Mouse (Mus musculus) MEL-GATA-1-ER (cell line): Measurements from ENCODE around the gene Drc1.

Source experiments
- DNase-seq: peaks from one replicate; pipeline ENCODE4 v3.0.0-alpha.2; 2012; ENCODE audit warnings: low read depth; ENCODE audit errors: extremely low read depth

Gene Drc1

DNA sequence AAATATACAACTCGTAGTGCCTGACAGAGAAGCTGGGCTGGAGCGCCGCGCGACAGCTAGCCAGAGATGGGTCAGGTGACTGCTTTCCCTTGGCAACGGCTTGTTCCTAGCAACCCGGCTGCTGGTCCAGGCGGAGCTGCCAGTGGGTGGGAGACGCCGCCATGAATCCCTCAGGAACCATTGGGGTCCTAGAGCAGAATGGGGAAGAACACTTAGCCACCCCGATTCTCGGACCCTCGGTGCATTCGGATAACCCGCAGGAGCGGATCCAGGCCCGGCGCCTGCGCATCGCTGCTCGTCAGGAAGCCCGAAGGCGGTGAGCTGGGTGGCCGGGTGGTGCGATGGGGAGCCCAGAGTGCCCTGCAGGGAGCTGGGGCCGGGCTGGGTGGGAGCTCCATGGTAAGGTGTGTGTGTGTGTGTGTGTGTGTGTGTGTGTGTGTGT is at the start of gene Drc1:
Drc1 (plus strand) TSS at position 98 of the 442 bp plus-strand sequence.
- no peak for DNase-seq

- no peak for DNase-seq
Observed at GRCm38 (mm10) chr5:30231891-30232270, 49.3 kb upstream of the Drc1 start.

DNA sequence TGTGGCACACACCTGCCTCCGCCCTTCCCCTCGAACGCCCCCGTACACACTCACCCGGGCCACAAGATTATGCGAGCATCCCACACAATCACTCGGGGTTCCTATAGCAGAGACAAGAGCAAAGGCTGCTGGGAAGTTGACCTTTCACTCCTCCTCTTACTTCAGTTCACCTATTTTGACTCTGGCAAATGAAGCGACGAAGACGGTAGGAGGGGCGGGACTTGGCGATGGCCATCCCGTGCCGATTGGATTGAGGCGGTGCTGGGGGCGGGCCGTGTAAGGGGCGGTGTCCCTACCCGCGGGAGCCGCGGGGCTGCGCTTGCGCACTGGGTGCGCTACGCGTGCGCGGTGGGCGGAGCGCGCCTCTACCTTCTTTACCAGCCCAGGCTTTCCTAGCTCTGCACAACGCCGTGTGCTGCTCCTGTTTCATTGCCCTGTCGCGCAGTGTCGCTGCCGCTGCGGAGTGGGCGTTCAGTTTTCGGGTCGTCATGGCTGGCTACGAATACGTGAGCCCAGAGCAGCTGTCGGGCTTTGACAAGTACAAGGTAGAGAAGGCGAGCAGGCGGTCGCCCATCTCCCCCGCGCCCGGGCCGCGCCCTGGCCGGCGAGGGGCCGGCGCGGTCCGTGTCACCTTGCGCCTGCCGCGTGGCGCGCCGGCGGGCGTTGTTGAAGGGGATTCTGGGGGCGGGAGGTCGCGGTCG is 48.8 kb upstream of the Drc1 start, which contains the start of gene Selenoi:
Selenoi (plus strand) TSS at position 311 of the 701 bp plus-strand sequence.
- peak; percentile 99 for DNase-seq

GRCm38 (mm10) chr5:30233042-30233441 is 48.1 kb upstream of the Drc1 start:
- DNase-seq = peak; percentile 64

DNA sequence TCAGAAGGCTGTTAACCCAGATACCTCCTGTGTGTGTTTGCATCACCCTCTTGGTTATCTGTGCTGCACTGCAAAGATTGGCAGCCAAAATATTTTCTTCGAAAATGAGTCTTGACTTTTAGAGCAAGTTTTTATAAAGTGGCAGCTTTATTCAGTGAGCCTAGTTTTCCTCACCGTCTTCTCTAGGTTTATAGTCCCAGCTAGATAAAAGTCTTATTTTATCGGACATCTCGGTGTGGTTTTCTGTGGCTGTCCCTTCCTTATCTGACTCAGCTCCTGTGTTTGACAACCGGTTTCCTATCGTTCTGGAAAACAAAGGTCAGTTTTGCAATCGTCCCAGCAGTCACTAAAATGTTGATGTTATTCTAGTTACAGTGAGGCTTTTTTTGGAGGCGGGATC is 47.2 kb upstream of the Drc1 start:
- no peak for DNase-seq

- DNase-seq = no peak
Observed at GRCm38 (mm10) chr5:30235641-30236126, 45.5 kb upstream of the Drc1 start.

- DNase-seq = no peak
Observed at GRCm38 (mm10) chr5:30238533-30238932, 42.7 kb upstream of the Drc1 start.

GRCm38 (mm10) chr5:30240552-30240951 is 40.6 kb upstream of the Drc1 start:
- DNase-seq = no peak

- DNase-seq = no peak
Observed at GRCm38 (mm10) chr5:30242410-30242809, 38.8 kb upstream of the Drc1 start.

GRCm38 (mm10) chr5:30243741-30244140 is 37.4 kb upstream of the Drc1 start:
- peak; percentile 68 for DNase-seq

- DNase-seq = no peak
Observed at GRCm38 (mm10) chr5:30245861-30246416, 35.2 kb upstream of the Drc1 start.

DNA sequence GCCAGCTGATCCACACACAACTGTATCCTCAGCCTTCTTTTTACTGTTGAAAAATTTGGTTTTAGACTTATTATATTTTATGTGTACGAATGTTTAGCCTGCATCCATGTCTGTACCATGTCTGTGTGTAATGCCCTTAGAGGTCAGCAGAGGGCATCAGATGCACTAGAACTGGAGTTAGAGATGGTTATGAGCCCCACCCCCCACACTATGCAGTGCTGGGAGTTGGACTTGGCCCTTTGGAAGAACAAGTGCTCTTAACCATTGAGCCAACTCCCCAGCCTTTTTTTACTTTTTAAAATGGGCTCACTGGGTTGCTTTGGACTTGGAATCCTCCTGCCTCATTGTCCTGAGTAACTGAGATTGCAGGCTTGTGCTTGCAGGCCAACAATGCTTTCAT is 33.5 kb upstream of the Drc1 start:
- no peak for DNase-seq

- no peak for DNase-seq
Observed at GRCm38 (mm10) chr5:30255567-30256354, 25.4 kb upstream of the Drc1 start.

DNA sequence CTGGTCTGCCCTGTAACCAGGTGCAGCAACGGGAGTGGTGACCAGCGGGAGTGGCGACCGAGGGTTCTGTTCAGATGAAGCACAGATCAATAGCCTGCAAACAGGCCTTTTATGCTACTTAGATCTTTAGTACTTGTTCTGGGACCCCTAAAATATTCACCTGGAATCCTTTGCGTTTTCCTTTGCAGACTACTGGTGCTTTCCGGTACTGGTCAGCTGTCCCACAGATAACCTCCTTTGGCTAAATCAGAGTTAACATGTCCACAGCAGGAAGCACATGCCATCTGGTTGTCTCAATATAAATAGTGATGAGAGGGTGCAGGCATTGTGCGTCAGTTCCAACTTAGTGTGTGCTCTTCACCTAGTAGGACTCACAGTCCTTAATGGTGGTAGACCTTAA is 22.4 kb upstream of the Drc1 start:
- no peak for DNase-seq

DNA sequence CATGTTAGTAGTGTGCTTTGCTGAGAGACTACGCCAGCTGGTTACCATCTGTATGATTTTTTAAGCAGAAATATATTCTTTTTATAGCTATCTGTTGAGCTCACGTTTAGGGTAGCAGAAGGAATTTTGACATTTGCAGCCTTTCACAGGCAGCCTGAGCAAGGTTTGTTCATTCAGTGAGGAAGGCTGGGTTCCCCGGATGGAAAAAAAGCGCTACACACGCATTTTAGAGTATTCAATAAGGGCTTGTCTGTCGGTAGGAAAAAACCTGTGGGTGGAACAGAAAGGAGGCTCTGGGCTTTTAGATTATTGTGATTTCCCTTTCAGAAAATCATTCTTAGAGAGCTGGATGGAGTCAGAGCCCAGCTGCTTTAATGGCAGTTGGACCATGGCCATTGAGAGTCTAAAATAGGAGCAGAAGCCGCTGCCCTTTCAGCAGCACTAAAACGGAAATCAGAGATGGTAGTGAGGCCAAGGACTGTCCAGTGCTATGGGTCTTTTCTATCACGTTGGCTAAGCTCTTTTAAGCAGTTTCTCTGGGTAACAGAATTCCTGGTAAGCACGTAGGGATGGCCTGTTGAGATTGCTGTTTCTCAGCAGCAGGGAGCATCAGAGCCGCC is 10.5 kb upstream of the Drc1 start:
- no peak for DNase-seq

DNA sequence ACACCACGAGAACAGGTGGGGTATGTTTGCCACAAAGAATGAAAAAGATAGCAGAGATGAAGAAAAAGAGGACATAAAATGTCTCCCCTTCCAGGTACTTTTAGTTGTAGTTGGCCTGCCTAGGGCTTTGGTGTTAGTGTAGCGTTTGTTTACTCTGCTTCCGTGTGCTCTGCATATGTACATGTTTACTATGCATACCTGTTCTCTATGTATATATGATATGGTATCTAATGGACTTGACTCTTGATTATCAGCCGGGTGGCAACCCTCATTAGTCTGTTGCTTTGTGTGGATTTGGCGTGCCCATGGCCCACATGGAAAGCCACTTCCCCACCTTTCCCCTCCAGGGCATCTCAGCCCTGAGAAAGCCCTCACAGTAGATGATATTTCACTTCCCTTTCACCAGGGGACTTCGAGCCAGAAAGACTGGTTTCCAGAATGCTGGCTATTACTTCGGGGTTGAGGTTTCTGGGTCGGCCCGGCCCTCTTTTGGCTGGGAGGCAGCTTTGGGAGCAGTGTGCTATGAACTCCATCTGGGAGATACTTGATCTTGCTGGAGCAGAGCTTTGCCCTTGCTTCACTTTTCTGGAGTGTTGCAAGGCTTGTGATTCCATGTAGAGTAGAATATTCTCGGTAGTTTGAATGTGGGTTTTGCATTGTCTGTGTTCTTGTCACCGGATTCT is 9.4 kb upstream of the Drc1 start:
- DNase-seq = no peak

DNA sequence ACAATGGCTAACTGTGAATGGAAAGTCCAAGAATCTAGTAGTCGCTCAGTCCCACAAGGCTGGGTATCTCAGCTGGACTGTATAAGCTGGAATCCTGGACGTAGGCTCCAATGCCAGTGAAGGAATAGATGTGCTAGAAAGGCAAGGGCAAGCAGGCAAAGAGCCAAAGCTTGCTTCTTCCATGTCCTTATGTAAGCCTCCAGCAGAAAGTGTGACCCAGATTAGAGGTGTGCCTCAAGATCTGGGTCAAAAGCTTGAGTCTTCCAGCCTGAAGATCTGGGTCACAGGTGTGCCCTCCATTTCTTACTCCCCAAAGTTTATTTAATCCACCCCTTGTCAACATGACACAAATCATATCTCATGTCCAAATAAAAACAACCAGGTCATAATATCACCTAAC is 4.8 kb upstream of the Drc1 start:
- no peak for DNase-seq

GRCm38 (mm10) chr5:30278952-30279351 is 2.2 kb upstream of the Drc1 start:
- no peak for DNase-seq

- DNase-seq = no peak
Observed at GRCm38 (mm10) chr5:30279446-30279845, 1.7 kb upstream of the Drc1 start.

- no peak for DNase-seq
Observed at GRCm38 (mm10) chr5:30280864-30281263, 324 bp upstream of the Drc1 start.
